Mouse (Mus musculus) adrenal gland, postnatal 10 days (tissue): ENCODE data around the gene Gm20547. TPM values are rescaled to one million over a fixed set of nuclear protein-coding genes. Genes with fewer than 3 reads are reported as not detected.
"Not testable (repeated sequence)": the region's sequence is repeated elsewhere in the genome, so short reads cannot be mapped to it uniquely, and the experiment has no call there.

Experiments
- DNase-seq: peaks from one replicate; pipeline ENCODE4 v3.0.0; 2021; ENCODE audit warnings: mixed read lengths
- total RNA-seq, 2 experiments: library from RNA; stranded (reverse); gene quantifications; 2 replicates each; pipeline ENCODE4 v1.2.3; 2021

The Gm20547 gene
- total RNA-seq, 2 experiments from 2014 or later = 0.21 TPM; not detected in 1

DNA sequence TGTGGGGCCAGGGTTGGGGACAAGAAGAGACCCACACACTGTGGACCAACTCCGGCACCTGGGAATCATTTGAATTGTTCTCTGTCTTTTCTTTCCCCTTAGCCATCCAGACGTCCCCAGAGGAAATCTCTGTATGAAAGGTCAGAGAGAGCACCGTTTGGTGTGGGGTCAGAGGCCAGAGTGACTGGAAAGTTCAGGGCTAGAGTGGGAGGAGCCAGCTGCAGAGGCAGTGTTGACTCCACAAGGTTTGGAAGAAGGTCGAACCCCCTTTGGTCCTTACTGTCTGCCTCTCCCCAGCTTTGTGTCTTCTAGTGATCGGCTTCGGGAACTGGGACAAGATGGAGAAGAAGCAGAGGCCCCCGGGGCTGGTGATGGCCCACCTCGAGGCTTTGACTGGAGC lies 28.3 kb downstream of the Gm20547 start:
- no peak for DNase-seq

DNA sequence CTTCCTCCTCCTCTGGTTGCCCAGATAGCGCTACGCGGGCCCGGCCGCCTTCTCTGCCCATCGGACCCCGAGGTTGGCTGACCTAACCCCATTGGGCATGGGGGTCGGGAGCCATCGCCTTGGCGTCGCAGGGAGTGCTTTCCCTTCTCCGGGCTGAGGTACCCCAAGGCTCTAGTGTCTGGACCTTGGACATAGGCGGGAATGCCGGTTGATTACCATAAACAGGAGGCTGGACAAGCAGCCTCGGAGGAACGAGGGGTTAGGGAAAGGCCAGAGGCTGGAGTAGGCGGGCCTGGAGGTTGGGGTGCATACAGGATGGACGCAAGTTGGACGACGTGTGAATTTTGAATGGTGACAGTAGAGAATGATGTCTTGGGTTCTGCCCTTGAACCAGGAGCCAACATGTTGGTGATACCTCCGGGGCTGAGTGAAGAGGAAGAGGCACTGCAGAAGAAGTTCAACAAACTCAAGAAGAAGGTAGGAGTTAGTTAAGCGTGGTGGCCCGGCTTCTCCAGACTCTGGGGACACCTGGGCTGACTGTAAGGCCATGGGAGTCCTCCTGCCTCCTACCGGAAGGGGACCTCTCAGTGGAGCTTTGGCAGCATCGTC lies 31.2 kb downstream of the Gm20547 start:
- no peak for DNase-seq

DNA sequence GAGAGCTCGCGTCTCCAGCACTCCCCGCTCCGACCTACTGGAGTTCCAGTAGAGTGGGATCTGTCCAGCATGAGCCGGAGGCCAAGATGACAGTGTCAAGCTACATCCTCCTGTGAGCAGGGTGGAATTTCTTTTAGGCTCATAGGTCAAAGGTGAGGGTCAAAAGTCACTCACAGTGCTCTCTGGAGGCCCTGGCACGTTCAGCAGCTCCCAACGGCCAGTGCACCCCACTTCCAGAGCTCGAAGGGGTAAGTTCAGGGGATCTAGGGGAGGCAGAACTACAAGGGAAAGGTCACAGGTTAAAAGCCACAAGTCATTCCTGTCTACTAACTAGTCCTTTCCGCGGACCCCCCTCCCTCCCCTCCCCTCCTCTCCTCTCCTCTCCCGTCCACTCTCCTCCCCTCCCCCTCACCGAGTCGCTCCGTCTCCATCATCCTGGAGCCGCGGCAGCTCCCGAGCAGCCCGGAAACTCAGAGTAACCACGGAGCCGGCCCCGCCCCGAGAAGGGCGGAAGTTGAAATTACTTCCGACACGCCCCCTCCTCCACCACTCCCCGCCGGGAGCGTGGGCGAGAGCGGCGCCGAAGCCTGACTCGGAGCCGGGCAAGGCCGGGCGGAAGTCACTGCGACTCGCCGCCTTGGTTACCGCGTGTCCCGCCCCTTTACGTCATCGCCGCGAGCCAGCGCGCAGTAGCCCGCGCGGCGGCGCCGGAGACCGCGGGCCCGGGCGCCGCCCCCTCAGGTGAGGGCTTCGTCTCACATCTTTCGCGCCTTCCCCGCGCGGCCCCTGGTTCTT lies 31.9 kb downstream of the Gm20547 start, which contains the start of the genes Skiv2l and Nelfe:
Skiv2l (minus strand) TSS at position 489 of the 795 bp plus-strand sequence.
Nelfe (plus strand) TSS at position 670 of the 795 bp plus-strand sequence.
- DNase-seq = peak; percentile 99

DNA sequence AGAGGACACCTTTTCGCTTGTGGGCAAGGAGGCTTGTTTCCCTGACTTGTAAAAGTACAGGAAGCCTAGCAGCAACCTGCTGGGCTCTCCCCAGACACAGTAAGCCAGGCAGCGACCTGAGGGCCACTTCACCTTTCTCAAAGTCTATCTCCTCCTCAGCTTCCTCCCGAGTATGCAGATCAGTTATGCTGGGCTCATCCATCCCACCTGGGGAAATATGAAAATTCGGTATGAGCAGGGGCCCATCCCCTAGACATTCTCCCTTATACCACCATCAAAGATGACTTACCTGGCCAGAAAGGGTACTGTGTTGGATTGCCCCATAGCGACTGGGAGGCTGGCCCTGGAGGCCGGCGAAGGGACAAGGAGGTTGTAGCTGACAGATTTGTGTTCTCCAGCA lies 34.2 kb downstream of the Gm20547 start:
- no peak for DNase-seq

DNA sequence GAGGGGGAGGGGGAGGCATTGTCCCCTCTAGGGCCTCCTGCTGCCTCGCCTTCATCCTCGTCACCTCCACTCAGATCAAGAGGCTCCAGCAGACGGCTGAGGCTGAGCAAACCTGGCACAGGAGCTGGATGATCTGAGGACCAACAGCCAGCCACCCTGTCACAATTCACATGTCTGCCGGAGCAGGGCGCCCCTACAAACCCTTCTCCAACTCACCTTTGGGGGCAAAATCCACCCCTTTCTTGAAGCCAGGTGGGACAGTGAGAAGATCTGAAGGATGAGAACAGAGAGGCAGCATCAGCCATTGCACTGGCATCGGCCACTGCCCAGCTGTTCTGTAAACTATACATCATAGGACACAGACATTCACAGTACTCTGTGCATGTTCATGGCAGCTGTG lies 34.6 kb downstream of the Gm20547 start:
- DNase-seq = no peak

DNA sequence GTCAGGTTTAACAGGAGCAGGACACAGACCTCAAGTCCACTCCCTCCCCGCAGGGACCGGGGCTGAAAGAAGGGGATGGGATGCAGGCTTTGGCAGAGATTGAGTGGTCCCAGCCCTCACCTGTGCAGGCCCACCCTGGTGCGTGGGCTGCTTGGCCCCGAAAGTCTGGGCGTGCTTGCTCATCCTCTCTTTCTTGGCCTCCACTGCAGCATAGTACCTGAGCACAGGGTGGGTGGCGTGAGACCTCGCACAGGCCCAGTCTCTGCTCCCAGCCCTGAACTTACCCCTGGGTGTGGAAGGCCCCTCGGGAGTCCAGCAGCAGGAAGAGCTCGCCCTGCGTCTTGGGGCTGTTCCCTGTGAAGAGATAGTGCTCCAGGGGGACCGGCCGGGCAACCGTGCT lies 37.0 kb downstream of the Gm20547 start:
- DNase-seq = no peak

DNA sequence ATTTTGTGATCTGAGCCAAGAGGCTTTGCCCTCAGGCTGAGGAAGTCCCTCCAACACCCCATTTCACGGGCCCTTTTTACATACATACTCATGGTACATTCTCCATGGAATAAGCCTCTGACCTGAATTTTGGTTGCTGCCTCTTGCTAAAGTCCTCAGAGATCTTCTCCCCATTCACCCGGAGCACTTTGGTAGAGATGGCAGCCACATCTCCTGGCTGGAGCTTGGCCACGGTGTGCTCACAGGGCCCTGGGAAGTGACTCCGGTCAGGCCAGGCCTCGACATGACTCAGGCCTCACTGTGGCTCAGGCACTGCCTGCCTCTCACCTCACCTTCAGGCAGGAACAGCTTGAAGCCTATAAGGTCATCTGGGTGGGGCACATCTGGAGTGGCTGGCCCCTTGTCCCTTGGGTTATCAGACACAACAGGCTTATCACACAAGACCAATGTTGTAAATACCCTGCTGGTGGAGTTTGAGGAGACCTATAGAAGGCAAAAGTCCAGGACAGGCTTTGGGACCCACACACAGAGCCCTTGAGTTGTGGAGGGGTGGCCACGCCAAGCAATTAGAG lies 41.0 kb downstream of the Gm20547 start:
- DNase-seq = peak; percentile 28

DNA sequence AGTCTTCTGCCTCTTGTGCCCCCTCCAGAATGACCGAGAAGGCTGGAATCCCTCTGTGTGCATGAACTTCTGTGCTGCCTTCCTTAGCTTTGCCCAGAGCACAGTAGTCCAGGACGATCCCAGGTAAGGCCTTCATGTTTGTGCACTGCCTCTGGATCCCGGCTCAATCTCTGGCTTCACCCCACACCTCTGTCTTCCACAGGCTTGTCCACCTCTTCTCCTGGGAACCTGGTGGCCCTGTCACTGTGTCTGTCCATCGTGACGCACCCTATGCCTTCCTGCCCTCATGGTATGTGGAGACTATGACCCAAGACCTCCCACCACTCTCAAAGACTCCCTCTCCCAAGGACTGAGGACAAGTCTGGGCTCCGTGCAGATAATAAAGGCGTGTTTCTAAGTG lies 43.1 kb downstream of the Gm20547 start:
- no peak for DNase-seq

DNA sequence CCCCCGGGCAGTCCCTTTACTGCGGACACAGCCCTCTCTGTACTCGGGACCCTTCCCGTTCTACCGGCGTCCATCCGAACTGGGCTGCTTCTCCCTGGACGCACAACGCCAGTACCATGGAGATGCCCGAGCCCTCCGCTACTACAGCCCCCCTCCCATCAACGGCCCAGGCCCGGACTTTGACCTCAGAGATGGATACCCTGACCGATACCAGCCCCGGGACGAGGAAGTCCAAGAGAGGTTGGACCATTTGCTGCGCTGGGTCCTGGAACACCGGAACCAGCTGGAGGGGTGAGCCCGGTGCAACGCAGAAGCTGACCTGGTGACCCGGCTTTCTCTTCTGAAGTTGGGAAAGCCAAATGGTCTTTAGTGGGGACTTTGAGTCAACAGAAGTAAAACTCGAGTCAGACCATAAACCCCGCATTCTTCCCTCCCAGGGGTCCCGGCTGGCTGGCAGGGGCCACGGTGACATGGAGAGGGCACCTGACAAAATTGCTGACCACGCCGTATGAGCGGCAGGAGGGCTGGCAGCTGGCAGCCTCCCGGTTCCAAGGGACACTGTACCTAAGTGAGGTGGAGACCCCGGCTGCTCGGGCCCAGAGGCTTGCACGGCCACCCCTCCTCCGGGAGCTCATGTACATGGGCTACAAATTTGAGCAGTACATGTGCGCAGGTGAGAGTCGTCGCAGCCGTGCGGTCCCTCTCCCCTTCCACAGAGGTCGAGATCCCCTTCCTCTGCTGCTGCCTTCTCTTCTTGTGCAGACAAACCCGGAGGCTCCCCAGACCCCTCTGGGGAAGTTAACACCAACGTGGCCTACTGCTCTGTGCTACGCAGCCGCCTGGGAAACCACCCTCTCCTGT lies 44.1 kb downstream of the Gm20547 start:
- DNase-seq = peak; percentile 25

DNA sequence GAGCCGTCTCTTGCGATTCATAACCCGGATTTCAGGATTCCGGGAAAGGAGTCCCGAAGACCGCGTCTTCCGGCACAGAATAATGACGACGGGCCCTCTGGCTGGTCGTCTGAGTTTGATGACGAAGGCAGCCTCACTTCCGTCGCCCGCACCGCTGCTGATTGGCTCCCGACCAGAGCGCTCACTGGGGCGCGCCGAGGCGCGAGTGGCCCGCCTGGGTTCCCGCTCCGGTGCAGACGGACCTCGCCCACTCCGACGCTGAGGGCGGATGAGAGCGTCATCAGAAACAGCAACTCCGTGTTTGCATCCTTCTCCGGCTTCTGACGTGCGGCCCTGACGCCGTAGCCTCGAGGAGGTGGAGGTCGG lies 45.0 kb downstream of the Gm20547 start, which contains the start of the genes Stk19 and Dxo:
Stk19 (minus strand) TSS at position 90 of the 366 bp plus-strand sequence.
Dxo (plus strand) TSS at position 164 of the 366 bp plus-strand sequence.
- DNase-seq = peak; percentile 98

DNA sequence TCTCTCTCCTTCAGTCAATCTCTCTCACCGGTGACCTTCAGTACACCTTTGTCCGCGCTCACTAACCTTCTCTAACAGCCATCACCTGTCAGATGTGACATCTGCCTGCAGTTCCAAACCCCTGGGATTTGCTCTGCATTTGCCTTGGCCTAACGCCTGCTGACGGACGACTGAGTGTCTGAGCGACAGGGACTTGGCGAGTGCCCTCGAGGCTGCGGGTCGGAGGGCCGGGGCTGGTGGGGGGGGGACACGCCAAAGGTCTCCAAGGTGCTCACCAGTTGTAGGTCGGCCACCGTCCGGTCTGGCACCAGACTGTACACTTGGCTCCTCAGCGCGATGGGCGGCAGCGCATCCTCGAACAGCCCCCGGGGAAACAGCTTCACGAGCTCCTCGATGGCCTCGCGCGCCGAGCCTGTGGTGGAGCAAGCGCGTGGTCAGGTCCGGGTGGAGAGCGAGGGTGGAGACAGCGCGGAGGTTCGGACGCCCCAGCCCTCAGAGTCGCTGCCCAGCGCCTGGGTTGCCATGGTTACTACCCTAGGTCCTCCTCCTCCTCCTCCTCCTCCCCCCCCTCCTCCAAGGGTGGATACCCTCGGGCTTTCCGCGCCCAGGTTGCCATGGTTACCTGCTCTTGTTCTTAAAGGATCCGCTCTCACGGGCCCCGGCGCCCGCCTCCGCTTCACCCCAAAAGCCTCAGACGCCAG lies 45.5 kb downstream of the Gm20547 start:
- DNase-seq = no peak

DNA sequence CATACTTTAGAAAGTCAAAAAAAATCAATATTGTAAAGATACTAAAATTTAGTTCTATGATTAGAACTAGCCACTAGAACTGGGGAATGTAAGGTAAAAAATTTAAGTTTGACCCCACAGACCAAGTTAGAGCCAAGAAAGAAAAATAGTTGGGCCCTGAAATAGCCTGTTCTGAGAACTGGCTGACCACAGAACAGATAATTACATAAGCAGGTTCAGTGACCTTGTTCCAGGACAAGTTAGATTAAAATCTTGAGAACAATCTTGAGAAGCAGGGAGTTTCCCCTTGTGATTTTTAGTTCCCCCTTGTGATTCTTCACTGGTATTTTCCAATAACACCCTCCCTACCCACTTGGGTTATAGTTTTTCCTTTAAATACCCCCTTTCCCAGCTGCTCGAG lies 51.1 kb downstream of the Gm20547 start:
- not testable (repeated sequence) for DNase-seq

DNA sequence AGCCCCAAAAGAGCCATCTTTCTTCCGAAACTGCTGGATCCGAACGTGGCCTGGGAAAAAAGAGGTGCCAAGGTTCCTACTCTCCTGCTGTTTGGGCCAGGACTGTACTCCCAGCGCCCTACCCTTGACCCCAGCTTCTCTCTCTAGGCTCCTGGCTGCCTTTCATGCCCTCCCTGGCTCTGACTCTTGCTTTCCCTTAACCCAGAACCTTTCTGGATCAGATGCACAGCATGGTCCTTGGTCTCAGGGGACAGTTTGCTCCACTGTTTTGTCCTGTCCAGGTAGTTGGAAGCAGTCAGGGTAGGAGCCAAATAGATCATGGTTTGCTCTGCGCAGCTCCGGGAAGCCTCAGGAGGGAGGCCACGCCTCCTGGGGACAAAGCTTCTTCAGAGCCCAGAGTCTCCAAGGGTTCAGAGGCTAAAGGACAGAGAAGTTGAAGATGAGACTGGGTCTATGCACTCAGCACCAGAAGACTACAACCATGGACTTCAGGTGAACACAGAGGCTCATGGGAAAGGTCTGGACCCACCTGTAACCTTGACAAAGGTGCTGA lies 66.9 kb downstream of the Gm20547 start:
- no peak for DNase-seq

DNA sequence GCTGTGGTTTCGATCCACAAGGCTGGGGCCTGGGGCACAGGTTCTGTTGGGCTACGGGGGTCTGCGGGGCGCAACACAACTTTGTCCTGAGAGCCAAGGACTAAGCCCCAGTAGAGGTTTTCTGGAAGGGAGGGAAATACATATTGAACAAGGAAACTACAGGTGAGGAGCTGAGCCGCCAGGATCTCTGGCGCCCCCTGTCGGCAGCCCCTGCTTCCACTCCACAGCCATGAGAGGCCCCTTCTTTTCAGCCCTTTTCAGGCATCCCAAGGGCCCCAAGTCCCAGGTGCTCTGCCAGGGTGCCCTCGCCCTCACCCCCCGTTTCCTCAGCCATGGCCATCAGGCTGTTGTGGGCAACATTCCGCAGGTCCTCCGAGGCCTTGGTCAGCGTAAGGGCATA lies 68.1 kb downstream of the Gm20547 start:
- DNase-seq = peak; percentile 69

DNA sequence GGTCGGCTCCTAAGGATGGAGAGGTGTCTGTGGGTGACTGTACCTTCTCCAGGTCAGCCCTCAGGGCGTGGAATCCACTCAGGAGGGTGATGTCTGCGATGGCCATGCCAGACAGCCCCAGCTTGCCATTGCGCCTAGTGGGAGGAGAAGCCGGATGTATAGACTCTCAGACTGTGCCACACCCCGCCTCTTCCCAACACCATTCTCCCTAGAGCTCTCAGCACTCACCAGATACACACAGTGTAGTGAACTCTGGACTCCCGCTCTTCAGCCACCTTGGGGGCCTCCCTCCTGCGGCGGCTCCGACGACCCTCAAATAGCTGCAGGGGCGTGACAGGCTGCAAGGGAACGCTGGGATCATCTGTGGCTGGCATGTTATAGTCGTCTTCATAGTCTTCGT lies 70.6 kb downstream of the Gm20547 start:
- DNase-seq = no peak

DNA sequence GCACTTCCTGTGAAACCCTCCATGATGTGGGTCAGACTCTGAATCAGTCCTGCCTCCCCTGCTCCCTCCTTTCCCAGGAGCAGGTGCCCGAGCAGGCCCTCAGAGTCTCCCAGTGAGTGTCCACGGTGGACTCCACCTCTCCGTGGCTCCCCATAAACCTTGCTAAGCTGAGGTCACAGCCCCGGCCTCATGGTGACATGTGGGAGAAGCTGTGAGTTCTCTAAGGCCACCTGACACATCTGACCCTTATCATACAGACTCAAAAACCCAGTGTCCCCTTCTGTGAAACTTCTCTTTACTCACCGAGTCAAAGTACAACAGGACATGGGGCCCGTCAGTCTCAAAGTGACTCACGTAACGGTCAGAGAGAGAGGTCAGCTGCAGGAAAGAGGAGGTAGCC lies 71.0 kb downstream of the Gm20547 start:
- DNase-seq = not testable (repeated sequence)

DNA sequence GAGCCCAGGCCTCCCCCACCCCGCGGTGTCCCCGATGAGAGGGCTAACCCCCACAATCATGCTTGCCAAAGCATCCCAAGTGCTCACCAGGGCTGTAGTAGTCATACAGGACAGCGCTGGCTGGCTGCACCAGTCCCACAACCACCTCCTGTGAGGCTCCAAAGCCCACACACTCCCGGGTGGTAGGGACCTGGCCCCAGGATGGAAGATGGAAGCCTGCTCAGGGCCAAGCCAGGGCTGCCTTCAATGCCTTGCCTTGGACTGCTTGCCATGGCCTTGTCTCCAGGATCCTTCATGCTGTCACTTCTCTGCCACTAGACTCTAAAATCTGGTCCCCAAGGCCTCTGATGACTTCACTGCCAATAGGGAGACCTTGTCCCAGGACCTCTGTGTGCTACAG lies 71.4 kb downstream of the Gm20547 start:
- DNase-seq = peak; percentile 58

DNA sequence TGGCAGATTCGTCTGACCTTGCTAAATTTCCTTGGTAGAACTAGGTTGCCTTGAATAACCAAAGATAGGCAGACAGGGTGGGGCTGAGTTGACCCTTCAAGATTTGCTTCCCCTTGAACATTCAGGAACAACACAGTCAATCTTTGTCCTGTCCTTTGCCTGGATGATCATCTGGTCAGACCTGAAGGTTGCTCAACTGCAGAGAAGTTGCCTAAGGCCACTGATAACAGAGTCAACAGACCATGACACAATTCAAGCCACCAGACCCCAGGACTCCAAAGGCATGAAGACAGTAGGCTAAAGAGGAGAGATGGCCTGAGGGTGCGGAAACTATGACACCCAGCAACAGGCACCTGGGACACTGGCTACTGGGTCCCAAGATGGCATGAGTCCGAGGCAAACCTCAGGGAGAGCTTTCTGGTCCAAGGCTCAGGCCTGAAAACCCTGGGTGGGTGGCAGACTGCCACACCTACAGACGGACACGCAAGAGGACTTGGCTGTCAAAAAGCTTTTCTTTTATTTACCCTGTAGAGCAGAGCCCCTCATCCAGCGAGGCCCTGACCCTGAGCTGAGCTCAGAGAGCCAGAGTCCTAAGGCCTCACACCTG lies 73.1 kb downstream of the Gm20547 start:
- DNase-seq = no peak

DNA sequence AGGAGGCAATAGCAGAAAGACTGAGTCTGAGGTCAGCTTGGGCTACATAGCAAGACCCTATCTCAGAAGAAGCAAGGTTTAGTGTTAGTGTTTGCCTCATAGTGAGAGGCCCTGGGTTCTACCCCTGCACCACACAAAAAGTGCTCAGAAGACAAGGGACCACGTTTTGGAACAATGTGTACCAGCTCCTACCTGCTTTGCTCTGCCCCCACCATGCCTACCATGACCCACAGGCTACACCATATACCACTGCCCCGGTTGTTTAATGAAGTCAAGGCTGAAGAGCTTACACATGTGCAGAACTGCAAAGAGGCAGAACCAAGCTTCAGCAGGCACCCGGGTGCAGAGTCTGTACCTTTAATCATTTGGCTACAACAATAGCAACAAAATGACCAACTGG lies 74.7 kb downstream of the Gm20547 start:
- DNase-seq = no peak
